In genomic region chr5:119449166-119449565, GRCm38 (mm10) we compare ENCODE assay signal across 11 mouse cellular contexts.
DNase-seq lines count a peak whose midpoint lies in the region; ATAC-seq lines count a peak whose summit lies in the region.
"Had no signal": no experiment of that assay in that cellular context is flagged by ENCODE, and none has a peak within 500 bp of the region (broad histone marks: within the 10 kb centered on the region; RNA-seq: fewer than 3 reads in every experiment).

No protein-coding gene starts in this region.

- no peaks in the 10 kb centered on the region for H3K27me3 ChIP-seq in midbrain, embryonic 11.5 days (ENCODE audit: control insufficient read depth, insufficient read depth, low read length)
- no peaks in the 10 kb centered on the region for H3K27me3 ChIP-seq in midbrain, embryonic 16.5 days (ENCODE audit: control insufficient read depth, insufficient read depth, low read depth, low read length)
- H3K27me3 ChIP-seq in heart, embryonic 14.5 days (ENCODE audit: control insufficient read depth, insufficient read depth, low read length), result no peaks in the 10 kb centered on the region
- H3K27me3 ChIP-seq: liver, embryonic 13.5 days had no signal

- no peaks in the 10 kb centered on the region for H3K9me3 ChIP-seq in midbrain, embryonic 11.5 days (ENCODE audit: control insufficient read depth, low read length)
- H3K9me3 ChIP-seq in midbrain, embryonic 16.5 days (replicated peaks; ENCODE audit: control insufficient read depth, low read length, poor library complexity, severe bottlenecking), result no peaks in the 10 kb centered on the region
- no peaks in the 10 kb centered on the region for H3K9me3 ChIP-seq in heart, embryonic 14.5 days (ENCODE audit: control insufficient read depth, low read length)
- H3K9me3 ChIP-seq: liver, embryonic 13.5 days had no signal

- H3K4me3 ChIP-seq in midbrain, embryonic 11.5 days (ENCODE audit: low read depth, low read length), result no peak overlapping the region
- no peak overlapping the region for H3K4me3 ChIP-seq in midbrain, embryonic 16.5 days (ENCODE audit: low read depth, low read length)
- H3K4me3 ChIP-seq in heart, embryonic 14.5 days (ENCODE audit: control insufficient read depth in 1 of 2, insufficient read depth in 1 of 2, low read depth in 1 of 2, low read length in 2 of 2), result no peak overlapping the region
- H3K4me3 ChIP-seq: liver, embryonic 13.5 days had no signal

- H3K4me1 ChIP-seq in midbrain, embryonic 11.5 days (ENCODE audit: control insufficient read depth, insufficient read depth, low read length), result no peaks in the 10 kb centered on the region
- H3K4me1 ChIP-seq in midbrain, embryonic 16.5 days (ENCODE audit: control insufficient read depth, insufficient read depth, low read length), result no peaks in the 10 kb centered on the region
- H3K4me1 ChIP-seq in heart, embryonic 14.5 days (ENCODE audit: control insufficient read depth in 2 of 2, insufficient read depth in 2 of 2, low read length in 2 of 2), result peaks cover 10 to 13% of the 10 kb centered on the region in 2 experiments
- H3K4me1 ChIP-seq: liver, embryonic 13.5 days had no signal

- H3K36me3 ChIP-seq in midbrain, embryonic 11.5 days (ENCODE audit: control insufficient read depth, insufficient read depth, low read length), result no peaks in the 10 kb centered on the region
- H3K36me3 ChIP-seq in midbrain, embryonic 16.5 days (ENCODE audit: control insufficient read depth, insufficient read depth, low read length), result no peaks in the 10 kb centered on the region
- H3K36me3 ChIP-seq in heart, embryonic 14.5 days (ENCODE audit: control insufficient read depth, insufficient read depth, low read length), result no peaks in the 10 kb centered on the region
- H3K36me3 ChIP-seq: liver, embryonic 13.5 days had no signal

- peak; percentile 79 to 87 for DNase-seq in adrenal gland, adult (ENCODE audit: inconsistent age in 2 of 2, low spot score in 1 of 2)
- DNase-seq in adrenal gland, postnatal 4 days (ENCODE audit: low spot score in 2 of 2), result no peak
- peak; percentile 53 for DNase-seq in midbrain, embryonic 11.5 days (ENCODE audit: low spot score, missing footprints)
- DNase-seq in lung, postnatal 10 days, result peak; percentile 88
- DNase-seq in left cerebral cortex, postnatal 36 days (ENCODE audit: low spot score in 2 of 2), result no peak
- no peak for DNase-seq in gastrocnemius, adult 8-10 months (ENCODE audit: low spot score in 2 of 2)
- DNase-seq: kidney, adult 2 months; liver, embryonic 13.5 days; thymus, postnatal 14 days had no signal

- H3K4me2 ChIP-seq in midbrain, embryonic 11.5 days, result no peak overlapping the region
- no peak overlapping the region for H3K4me2 ChIP-seq in midbrain, embryonic 16.5 days (ENCODE audit: low read length)
- peak overlapping the region; percentile 50 for H3K4me2 ChIP-seq in heart, embryonic 14.5 days (ENCODE audit: low read length)
- H3K4me2 ChIP-seq: liver, embryonic 13.5 days had no signal

- intact Hi-C loops in left cerebral cortex, postnatal 36 days (cut with DNase I), result no loop called here

- H3K9ac ChIP-seq in midbrain, embryonic 11.5 days (ENCODE audit: low read length), result no peak overlapping the region
- H3K9ac ChIP-seq in midbrain, embryonic 16.5 days (ENCODE audit: low read depth, low read length), result no peak overlapping the region
- no peak overlapping the region for H3K9ac ChIP-seq in heart, embryonic 14.5 days (ENCODE audit: low read length)
- H3K9ac ChIP-seq: liver, embryonic 13.5 days had no signal

- ATAC-seq in midbrain, embryonic 11.5 days (ENCODE audit: low FRiP score), result no peak
- ATAC-seq in midbrain, embryonic 16.5 days, result no peak
- ATAC-seq in heart, embryonic 14.5 days (ENCODE audit: insufficient number of reproducible peaks, insufficient read depth, low FRiP score, low read depth), result peak; percentile 68

- no peak overlapping the region for H3K27ac ChIP-seq in midbrain, embryonic 11.5 days (ENCODE audit: low read depth, low read length)
- H3K27ac ChIP-seq in midbrain, embryonic 16.5 days (ENCODE audit: low read length), result no peak overlapping the region
- H3K27ac ChIP-seq in heart, embryonic 14.5 days (replicated peaks in 1 of 2; ENCODE audit: control insufficient read depth in 1 of 2, insufficient read depth in 1 of 2, low read depth in 2 of 2, low read length in 2 of 2), result peak overlapping the region; percentile 6 to 53; a peak in 3 of 4 replicates
- H3K27ac ChIP-seq: liver, embryonic 13.5 days had no signal

- WGBS in midbrain, embryonic 11.5 days, result 81% methylated on average over 7 of the region's 7 CpGs
- WGBS in midbrain, embryonic 16.5 days, result 63% methylated on average over 7 of the region's 7 CpGs
- 10% methylated on average over 7 of the region's 7 CpGs for WGBS in heart, embryonic 14.5 days

Comparison
In these comparisons a context has a peak if more than half of its experiments do, and no peak if none do; other contexts are left out.
1. DNase-seq: peak in adrenal gland, adult (2 of 2), midbrain, embryonic 11.5 days (single experiment) and lung, postnatal 10 days (single experiment); none in adrenal gland, postnatal 4 days (0 of 2), left cerebral cortex, postnatal 36 days (0 of 2) and gastrocnemius, adult 8-10 months (0 of 2).
2. H3K27ac ChIP-seq: peak in heart, embryonic 14.5 days (2 of 2); none in midbrain, embryonic 11.5 days (single experiment) and midbrain, embryonic 16.5 days (single experiment).